Comparison of ENCODE assay signal across 7 mouse cellular contexts in genomic region chr2:27744612-27745351, GRCm38 (mm10).
DNase-seq lines count a peak whose midpoint lies in the region; ATAC-seq lines count a peak whose summit lies in the region.

No protein-coding gene starts in this region.

- H3K9me3 ChIP-seq in embryonic facial prominence, embryonic 11.5 days (replicated peaks; ENCODE audit: control insufficient read depth, low read length), result no peaks in the 10 kb centered on the region
- H3K9me3 ChIP-seq in forebrain, embryonic 14.5 days (replicated peaks; ENCODE audit: control insufficient read depth, low read length), result no peaks in the 10 kb centered on the region

- H3K4me1 ChIP-seq in embryonic facial prominence, embryonic 11.5 days (ENCODE audit: control insufficient read depth, insufficient read depth, low read length), result peaks cover 16% of the 10 kb centered on the region
- peaks cover 28% of the 10 kb centered on the region for H3K4me1 ChIP-seq in forebrain, embryonic 14.5 days (ENCODE audit: control insufficient read depth, insufficient read depth, low read length)

- H3K27me3 ChIP-seq in embryonic facial prominence, embryonic 11.5 days (ENCODE audit: control insufficient read depth, insufficient read depth, low read length), result no peaks in the 10 kb centered on the region
- no peaks in the 10 kb centered on the region for H3K27me3 ChIP-seq in forebrain, embryonic 14.5 days (replicated peaks; ENCODE audit: control insufficient read depth, insufficient read depth, low read length)

- ATAC-seq in embryonic facial prominence, embryonic 11.5 days (replicated peaks; ENCODE audit: insufficient number of reproducible peaks, low FRiP score, low TSS enrichment, low read depth), result no peak
- ATAC-seq in forebrain, embryonic 14.5 days, result no peak

- DNase-seq in NIH3T3 (ENCODE audit: low read depth), result peak; percentile 64
- DNase-seq in embryonic facial prominence, embryonic 11.5 days (ENCODE audit: low spot score), result peak; percentile 38
- DNase-seq in kidney, adult 8-10 months, result peak; percentile 70
- peak; percentile 58 for DNase-seq in lung, postnatal 10 days
- peak; percentile 68 to 79 for DNase-seq in urinary bladder, postnatal 4 days (ENCODE audit: low spot score in 2 of 2)
- no peak for DNase-seq in layer of hippocampus, adult 9-11 months
- DNase-seq in forebrain, embryonic 14.5 days (ENCODE audit: low spot score), result no peak

- H3K27ac ChIP-seq in embryonic facial prominence, embryonic 11.5 days (replicated peaks; ENCODE audit: low read depth, low read length), result 0 out of 2 replicates have a peak overlapping the region, but pooled peaks have one; percentile 41
- no peak overlapping the region for H3K27ac ChIP-seq in forebrain, embryonic 14.5 days (ENCODE audit: low read depth, low read length)

- peaks cover 3% of the 10 kb centered on the region for H3K36me3 ChIP-seq in embryonic facial prominence, embryonic 11.5 days (replicated peaks; ENCODE audit: control insufficient read depth, insufficient read depth, low read depth, low read length)
- peaks cover 3% of the 10 kb centered on the region for H3K36me3 ChIP-seq in forebrain, embryonic 14.5 days (ENCODE audit: control insufficient read depth, insufficient read depth, low read length)

- no peak overlapping the region for H3K4me2 ChIP-seq in embryonic facial prominence, embryonic 11.5 days (ENCODE audit: low read depth, low read length)
- no peak overlapping the region for H3K4me2 ChIP-seq in forebrain, embryonic 14.5 days (ENCODE audit: low read length)

- no peak overlapping the region for H3K4me3 ChIP-seq in embryonic facial prominence, embryonic 11.5 days (ENCODE audit: low read depth, low read length)
- H3K4me3 ChIP-seq in forebrain, embryonic 14.5 days (ENCODE audit: low read depth, low read length), result no peak overlapping the region

- H3K9ac ChIP-seq in embryonic facial prominence, embryonic 11.5 days (replicated peaks; ENCODE audit: low read length), result no peak overlapping the region
- no peak overlapping the region for H3K9ac ChIP-seq in forebrain, embryonic 14.5 days (ENCODE audit: low read length)

- WGBS in embryonic facial prominence, embryonic 11.5 days, result 74% methylated on average over 13 of the region's 13 CpGs
- 59% methylated on average over 13 of the region's 13 CpGs for WGBS in forebrain, embryonic 14.5 days

Comparison
In these comparisons a context has a peak if more than half of its experiments do, and no peak if none do; other contexts are left out.
1. DNase-seq: peak in NIH3T3 (single experiment), embryonic facial prominence, embryonic 11.5 days (single experiment), kidney, adult 8-10 months (2 of 2), lung, postnatal 10 days (single experiment) and urinary bladder, postnatal 4 days (2 of 2); none in layer of hippocampus, adult 9-11 months (single experiment) and forebrain, embryonic 14.5 days (single experiment).